Mouse (Mus musculus): ENCODE results near the gene Myt1l. TPM values are rescaled to one million over a fixed set of nuclear protein-coding genes. Genes with fewer than 3 reads are reported as not detected.

Gene Myt1l
- polyA plus RNA-seq, 1 experiment from 2014 or later: 3.3 TPM

- Histone ChIP-seq H3K9me3 (no peaks in the 10 kb centered on the region), H3K27me3 (ENCODE audit: poor library complexity, severe bottlenecking) (peaks cover 47% of the 10 kb centered on the region), H3K4me1 (peaks cover 15% of the 10 kb centered on the region; the same call in 1 of the 2 replicates), H3K36me3 (replicated peaks) (no peaks in the 10 kb centered on the region), H3K27ac (no peak overlapping the region), H3K4me3 (no peak overlapping the region)
- DNase-seq (ENCODE audit: extremely low spot score, low spot score): no peak
- 90% methylated on average over 5 of the region's 5 CpGs for WGBS
Observed at GRCm38 (mm10) chr12:29540741-29541140, 12.6 kb downstream of the Myt1l start.

GRCm38 (mm10) chr12:29546073-29546472 is 17.9 kb downstream of the Myt1l start:
- no peaks in the 10 kb centered on the region for H3K36me3 ChIP-seq (replicated peaks)
- DNase-seq (ENCODE audit: extremely low spot score, low spot score): no peak
- H3K27me3 ChIP-seq (ENCODE audit: poor library complexity, severe bottlenecking): 0 out of 2 replicates have a peak, but pooled peaks cover 5% of the 10 kb centered on the region
- 65% methylated on average over 3 of the region's 3 CpGs for WGBS
- no peaks in the 10 kb centered on the region for H3K4me1 ChIP-seq
- no peak overlapping the region for H3K27ac ChIP-seq
- no peaks in the 10 kb centered on the region for H3K9me3 ChIP-seq
- H3K4me3 ChIP-seq: no peak overlapping the region

GRCm38 (mm10) chr12:29547112-29547511 is 18.9 kb downstream of the Myt1l start:
- Histone ChIP-seq H3K36me3 (replicated peaks) (no peaks in the 10 kb centered on the region), H3K27ac (no peak overlapping the region), H3K27me3 (ENCODE audit: poor library complexity, severe bottlenecking) (0 out of 2 replicates have a peak, but pooled peaks cover 5% of the 10 kb centered on the region), H3K4me3 (no peak overlapping the region), H3K4me1 (no peaks in the 10 kb centered on the region), H3K9me3 (no peaks in the 10 kb centered on the region)
- no peak for DNase-seq (ENCODE audit: extremely low spot score, low spot score)
- 80% methylated on average over 5 of the region's 5 CpGs for WGBS

- no peak overlapping the region for H3K4me3 ChIP-seq
- H3K4me1 ChIP-seq: no peaks in the 10 kb centered on the region
- DNase-seq (ENCODE audit: extremely low spot score, low spot score): no peak
- H3K27me3 ChIP-seq (ENCODE audit: poor library complexity, severe bottlenecking): 0 out of 2 replicates have a peak, but pooled peaks cover 5% of the 10 kb centered on the region
- no peaks in the 10 kb centered on the region for H3K9me3 ChIP-seq
- H3K27ac ChIP-seq: no peak overlapping the region
- WGBS: 70% methylated on average over 6 of the region's 6 CpGs
- H3K36me3 ChIP-seq (replicated peaks): no peaks in the 10 kb centered on the region
Observed at GRCm38 (mm10) chr12:29547755-29548154, 19.6 kb downstream of the Myt1l start.

- 83% methylated on average over 7 of the region's 7 CpGs for whole genome bisulfite sequencing
- no peak overlapping the region for H3K27ac ChIP-seq
- H3K4me3 ChIP-seq: no peak overlapping the region
- H3K4me1 ChIP-seq: no peaks in the 10 kb centered on the region
- no peaks in the 10 kb centered on the region for H3K36me3 ChIP-seq (replicated peaks)
- no peaks in the 10 kb centered on the region for H3K9me3 ChIP-seq
- no peaks in the 10 kb centered on the region for H3K27me3 ChIP-seq (ENCODE audit: poor library complexity, severe bottlenecking)
- no peak for DNase-seq (ENCODE audit: extremely low spot score, low spot score)
Observed at GRCm38 (mm10) chr12:29553138-29553537, 25.0 kb downstream of the Myt1l start.

- Histone ChIP-seq H3K4me1 (no peaks in the 10 kb centered on the region), H3K9me3 (no peaks in the 10 kb centered on the region), H3K4me3 (no peak overlapping the region), H3K27me3 (ENCODE audit: poor library complexity, severe bottlenecking) (no peaks in the 10 kb centered on the region), H3K27ac (no peak overlapping the region), H3K36me3 (replicated peaks) (no peaks in the 10 kb centered on the region)
- no peak for DNase-seq (ENCODE audit: extremely low spot score, low spot score)
- WGBS: 79% methylated on average over 4 of the region's 4 CpGs
Observed at GRCm38 (mm10) chr12:29555718-29556117, 27.5 kb downstream of the Myt1l start.

GRCm38 (mm10) chr12:29556408-29556807 is 28.2 kb downstream of the Myt1l start:
- no peaks in the 10 kb centered on the region for H3K4me1 ChIP-seq
- no peaks in the 10 kb centered on the region for H3K36me3 ChIP-seq (replicated peaks)
- DNase-seq (ENCODE audit: extremely low spot score, low spot score): no peak
- H3K27me3 ChIP-seq (ENCODE audit: poor library complexity, severe bottlenecking): no peaks in the 10 kb centered on the region
- no peak overlapping the region for H3K4me3 ChIP-seq
- no peaks in the 10 kb centered on the region for H3K9me3 ChIP-seq
- 87% methylated on average over 3 of the region's 3 CpGs for WGBS
- no peak overlapping the region for H3K27ac ChIP-seq

GRCm38 (mm10) chr12:29556901-29557300 is 28.7 kb downstream of the Myt1l start:
- H3K27ac ChIP-seq: no peak overlapping the region
- no peaks in the 10 kb centered on the region for H3K36me3 ChIP-seq (replicated peaks)
- DNase-seq (ENCODE audit: extremely low spot score, low spot score): no peak
- 68% methylated on average over 6 of the region's 6 CpGs for WGBS
- H3K27me3 ChIP-seq (ENCODE audit: poor library complexity, severe bottlenecking): no peaks in the 10 kb centered on the region
- H3K9me3 ChIP-seq: no peaks in the 10 kb centered on the region
- no peak overlapping the region for H3K4me3 ChIP-seq
- no peaks in the 10 kb centered on the region for H3K4me1 ChIP-seq

- WGBS: 80% methylated on average over 5 of the region's 5 CpGs
- Histone ChIP-seq H3K36me3 (replicated peaks) (no peaks in the 10 kb centered on the region), H3K27me3 (ENCODE audit: poor library complexity, severe bottlenecking) (no peaks in the 10 kb centered on the region)
Observed at GRCm38 (mm10) chr12:29559769-29560168, 31.6 kb downstream of the Myt1l start.

GRCm38 (mm10) chr12:29561222-29561621 is 33.0 kb downstream of the Myt1l start:
- no peaks in the 10 kb centered on the region for H3K9me3 ChIP-seq
- H3K4me1 ChIP-seq: no peaks in the 10 kb centered on the region
- H3K36me3 ChIP-seq (replicated peaks): no peaks in the 10 kb centered on the region
- DNase-seq (ENCODE audit: extremely low spot score, low spot score): no peak
- H3K27me3 ChIP-seq (ENCODE audit: poor library complexity, severe bottlenecking): no peaks in the 10 kb centered on the region
- H3K27ac ChIP-seq: no peak overlapping the region
- WGBS: 90% methylated on average over 2 of the region's 2 CpGs
- no peak overlapping the region for H3K4me3 ChIP-seq

More at GRCm38 (mm10) chr12:29559769-29560168, 31.6 kb downstream of the Myt1l start:
- H3K27ac ChIP-seq: no peak overlapping the region
- no peak for DNase-seq (ENCODE audit: extremely low spot score, low spot score)
- H3K4me3 ChIP-seq: no peak overlapping the region
- H3K4me1 ChIP-seq: no peaks in the 10 kb centered on the region
- H3K9me3 ChIP-seq: no peaks in the 10 kb centered on the region

GRCm38 (mm10) chr12:29569311-29569710 is 41.1 kb downstream of the Myt1l start:
- Histone ChIP-seq H3K9me3 (no peaks in the 10 kb centered on the region), H3K4me3 (no peak overlapping the region), H3K27me3 (ENCODE audit: poor library complexity, severe bottlenecking) (no peaks in the 10 kb centered on the region), H3K4me1 (no peaks in the 10 kb centered on the region), H3K36me3 (replicated peaks) (no peaks in the 10 kb centered on the region), H3K27ac (no peak overlapping the region)
- 85% methylated on average over 7 of the region's 7 CpGs for WGBS
- no peak for DNase-seq (ENCODE audit: extremely low spot score, low spot score)

GRCm38 (mm10) chr12:29570351-29570750 is 42.2 kb downstream of the Myt1l start:
- no peak overlapping the region for H3K4me3 ChIP-seq
- H3K27me3 ChIP-seq (ENCODE audit: poor library complexity, severe bottlenecking): no peaks in the 10 kb centered on the region
- H3K9me3 ChIP-seq: no peaks in the 10 kb centered on the region
- H3K4me1 ChIP-seq: no peaks in the 10 kb centered on the region
- no peak overlapping the region for H3K27ac ChIP-seq
- H3K36me3 ChIP-seq (replicated peaks): no peaks in the 10 kb centered on the region
- 93% methylated on average over 6 of the region's 6 CpGs for WGBS
- DNase-seq (ENCODE audit: extremely low spot score, low spot score): no peak

- no peak overlapping the region for H3K27ac ChIP-seq
- H3K36me3 ChIP-seq (replicated peaks): no peaks in the 10 kb centered on the region
- WGBS: 85% methylated on average over 5 of the region's 5 CpGs
- no peaks in the 10 kb centered on the region for H3K4me1 ChIP-seq
- no peaks in the 10 kb centered on the region for H3K27me3 ChIP-seq (ENCODE audit: poor library complexity, severe bottlenecking)
- no peak overlapping the region for H3K4me3 ChIP-seq
- no peak for DNase-seq (ENCODE audit: extremely low spot score, low spot score)
- no peaks in the 10 kb centered on the region for H3K9me3 ChIP-seq
Observed at GRCm38 (mm10) chr12:29571613-29572012, 43.4 kb downstream of the Myt1l start.

GRCm38 (mm10) chr12:29593787-29594186 is 65.6 kb downstream of the Myt1l start:
- Histone ChIP-seq H3K4me3 (no peak overlapping the region), H3K27ac (no peak overlapping the region), H3K27me3 (ENCODE audit: poor library complexity, severe bottlenecking) (no peaks in the 10 kb centered on the region), H3K9me3 (no peaks in the 10 kb centered on the region; the same call in 1 of the 2 replicates), H3K36me3 (replicated peaks) (no peaks in the 10 kb centered on the region), H3K4me1 (no peaks in the 10 kb centered on the region)
- 90% methylated on average over 1 of the region's 1 CpGs for WGBS
- DNase-seq (ENCODE audit: extremely low spot score, low spot score): no peak
